Mouse (Mus musculus): ENCODE measurements around the gene Tmem50b. TPM values are rescaled to one million over a fixed set of nuclear protein-coding genes. Genes with fewer than 3 reads are reported as not detected.

Gene Tmem50b
- polyA plus RNA-seq, 1 experiment from 2014 or later = 32.7 TPM

DNA sequence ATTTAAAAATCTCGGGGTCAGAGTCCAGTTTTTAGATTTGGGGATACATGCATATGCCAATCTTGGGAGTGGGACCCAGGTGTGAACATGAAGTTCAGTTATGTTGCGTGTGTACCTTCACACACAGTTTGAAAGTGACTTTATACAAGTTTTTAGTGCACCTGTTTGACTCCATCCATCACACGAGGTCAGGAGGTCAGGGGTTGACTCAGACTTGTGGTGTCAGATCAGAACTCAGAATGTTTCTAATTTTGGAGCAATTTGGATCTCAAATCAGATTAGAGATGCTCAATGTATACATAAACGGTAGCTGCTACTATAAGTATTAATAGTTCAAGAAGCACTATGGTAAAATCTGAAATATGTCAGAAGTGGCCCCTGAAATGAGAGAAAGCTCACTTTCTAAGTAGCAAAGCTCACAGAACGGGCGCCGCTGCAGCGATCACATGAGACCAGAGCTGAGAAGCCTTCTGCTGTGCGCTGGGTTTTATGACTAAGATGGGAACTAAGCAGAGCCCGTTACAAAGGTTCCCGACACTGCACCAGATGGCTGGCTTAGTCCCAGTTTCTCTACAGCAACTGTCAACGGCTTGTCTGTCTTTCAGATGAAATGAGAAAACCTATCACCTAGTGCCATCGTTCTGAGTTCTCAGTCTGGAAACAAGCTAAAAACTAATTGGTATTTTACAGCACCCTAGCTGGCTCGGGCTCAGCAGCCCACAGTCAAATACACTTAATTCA lies 18.4 kb downstream of the Tmem50b start:
- Histone ChIP-seq H3K4me3 (no peak overlapping the region), H3K36me3 (replicated peaks) (peaks cover 34% of the 10 kb centered on the region), H3K9me3 (no peaks in the 10 kb centered on the region), H3K4me1 (peaks cover 8% of the 10 kb centered on the region), H3K27ac (no peak overlapping the region), H3K27me3 (ENCODE audit: poor library complexity, severe bottlenecking) (no peaks in the 10 kb centered on the region)
- DNase-seq (ENCODE audit: extremely low spot score, low spot score) = no peak
- 90% methylated on average over 14 of the region's 14 CpGs for WGBS

- H3K27me3 ChIP-seq (ENCODE audit: poor library complexity, severe bottlenecking) = no peaks in the 10 kb centered on the region
- peaks cover 22% of the 10 kb centered on the region for H3K36me3 ChIP-seq (replicated peaks)
- peaks cover 8% of the 10 kb centered on the region for H3K4me1 ChIP-seq
- no peaks in the 10 kb centered on the region for H3K9me3 ChIP-seq
- H3K27ac ChIP-seq = 0 out of 2 replicates have a peak overlapping the region, but pooled peaks have one; percentile 48
- DNase-seq (ENCODE audit: extremely low spot score, low spot score) = no peak
- no peak overlapping the region for H3K4me3 ChIP-seq
- WGBS = 71% methylated on average over 13 of the region's 13 CpGs
Observed at GRCm38 (mm10) chr16:91575151-91575550, 22.4 kb downstream of the Tmem50b start.

GRCm38 (mm10) chr16:91571105-91571504 lies 26.5 kb downstream of the Tmem50b start:
- WGBS = 82% methylated on average over 3 of the region's 3 CpGs
- Histone ChIP-seq H3K27ac (no peak overlapping the region), H3K9me3 (no peaks in the 10 kb centered on the region), H3K4me1 (peaks cover 11% of the 10 kb centered on the region), H3K27me3 (ENCODE audit: poor library complexity, severe bottlenecking) (no peaks in the 10 kb centered on the region), H3K36me3 (replicated peaks) (peaks cover 14% of the 10 kb centered on the region; the same call in 1 of the 2 replicates), H3K4me3 (no peak overlapping the region)
- no peak for DNase-seq (ENCODE audit: extremely low spot score, low spot score)

DNA sequence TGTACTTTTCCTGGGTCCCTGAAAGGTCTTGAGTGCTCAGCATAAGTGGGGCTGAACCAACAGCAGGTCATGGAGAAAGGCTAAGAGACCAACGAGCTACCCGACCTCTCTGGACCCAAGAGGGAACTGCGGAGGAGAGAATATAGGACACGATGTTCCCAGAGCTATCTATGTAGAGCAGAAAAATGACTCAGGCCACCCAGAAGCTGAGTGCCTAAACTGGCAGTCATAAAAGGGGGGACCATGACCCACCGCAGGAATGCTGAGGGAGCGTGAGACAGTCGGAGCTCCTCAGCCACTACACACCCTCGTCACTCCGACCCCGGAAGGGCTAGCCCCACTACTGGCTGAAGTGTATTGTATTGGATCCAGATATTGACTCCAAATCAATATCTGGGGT lies 28.6 kb downstream of the Tmem50b start:
- 0 out of 2 replicates have a peak, but pooled peaks cover 3% of the 10 kb centered on the region for H3K4me1 ChIP-seq

GRCm38 (mm10) chr16:91566002-91566401 lies 31.6 kb downstream of the Tmem50b start:
- Histone ChIP-seq H3K36me3 (replicated peaks) (peaks cover 34% of the 10 kb centered on the region), H3K9me3 (no peaks in the 10 kb centered on the region), H3K4me3 (no peak overlapping the region)

More for the DNA sequence above, 28.6 kb downstream of the Tmem50b start:
- no peak overlapping the region for H3K4me3 ChIP-seq
- H3K27ac ChIP-seq = no peak overlapping the region
- H3K36me3 ChIP-seq (replicated peaks) = peaks cover 11% of the 10 kb centered on the region
- DNase-seq (ENCODE audit: extremely low spot score, low spot score) = no peak
- H3K9me3 ChIP-seq = no peaks in the 10 kb centered on the region
- WGBS = 92% methylated on average over 10 of the region's 10 CpGs
- no peaks in the 10 kb centered on the region for H3K27me3 ChIP-seq (ENCODE audit: poor library complexity, severe bottlenecking)

DNA sequence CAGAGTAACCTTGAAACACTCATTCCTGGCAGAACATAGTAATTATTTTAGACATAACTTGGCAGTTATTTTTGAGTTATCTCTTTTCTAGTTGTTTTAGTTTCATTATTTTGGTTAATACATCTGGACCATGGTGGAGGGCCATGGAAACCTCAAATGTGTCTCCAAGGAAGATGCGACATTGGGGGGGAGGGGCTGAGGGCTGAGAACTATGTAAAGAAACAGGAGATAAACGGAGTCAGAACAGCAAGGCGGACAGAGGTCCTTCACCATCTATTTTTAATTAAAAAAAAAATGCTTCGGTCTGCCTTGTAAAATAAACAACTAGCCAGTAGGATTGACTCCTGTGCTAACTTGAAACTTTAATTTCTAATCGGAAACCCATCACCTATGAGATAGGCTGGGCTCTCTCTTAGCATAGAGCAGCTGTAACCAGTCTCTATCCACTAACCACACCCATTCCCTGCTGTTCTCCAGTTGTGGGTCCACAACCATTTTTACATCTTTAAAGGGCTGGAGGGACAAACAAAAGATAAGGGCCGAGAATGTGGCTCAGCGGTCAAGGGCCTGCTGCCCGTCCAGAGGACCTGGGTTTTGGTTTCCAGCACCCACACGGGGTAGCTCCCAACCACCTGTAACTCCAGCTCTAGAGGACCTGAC lies 32.2 kb downstream of the Tmem50b start:
- peaks cover 10% of the 10 kb centered on the region; the same call in 1 of the 2 replicates for H3K4me1 ChIP-seq
- H3K36me3 ChIP-seq (replicated peaks) = peaks cover 37% of the 10 kb centered on the region
- H3K27ac ChIP-seq = no peak overlapping the region
- no peak overlapping the region for H3K4me3 ChIP-seq
- DNase-seq (ENCODE audit: extremely low spot score, low spot score) = no peak
- no peaks in the 10 kb centered on the region for H3K27me3 ChIP-seq (ENCODE audit: poor library complexity, severe bottlenecking)
- 75% methylated on average over 9 of the region's 9 CpGs for WGBS
- no peaks in the 10 kb centered on the region for H3K9me3 ChIP-seq

More at GRCm38 (mm10) chr16:91566002-91566401, 31.6 kb downstream of the Tmem50b start:
- 95% methylated on average over 7 of the region's 7 CpGs for WGBS
- Histone ChIP-seq H3K4me1 (peaks cover 10% of the 10 kb centered on the region; the same call in 1 of the 2 replicates), H3K27ac (no peak overlapping the region), H3K27me3 (ENCODE audit: poor library complexity, severe bottlenecking) (no peaks in the 10 kb centered on the region)
- DNase-seq (ENCODE audit: extremely low spot score, low spot score) = no peak

GRCm38 (mm10) chr16:91564580-91565291 lies 32.9 kb downstream of the Tmem50b start:
- no peaks in the 10 kb centered on the region for H3K9me3 ChIP-seq
- H3K4me3 ChIP-seq = no peak overlapping the region
- no peak for DNase-seq (ENCODE audit: extremely low spot score, low spot score)
- H3K27me3 ChIP-seq (ENCODE audit: poor library complexity, severe bottlenecking) = no peaks in the 10 kb centered on the region
- WGBS = 90% methylated on average over 4 of the region's 4 CpGs
- peaks cover 42% of the 10 kb centered on the region for H3K36me3 ChIP-seq (replicated peaks)
- peaks cover 10% of the 10 kb centered on the region; the same call in 1 of the 2 replicates for H3K4me1 ChIP-seq
- H3K27ac ChIP-seq = no peak overlapping the region

DNA sequence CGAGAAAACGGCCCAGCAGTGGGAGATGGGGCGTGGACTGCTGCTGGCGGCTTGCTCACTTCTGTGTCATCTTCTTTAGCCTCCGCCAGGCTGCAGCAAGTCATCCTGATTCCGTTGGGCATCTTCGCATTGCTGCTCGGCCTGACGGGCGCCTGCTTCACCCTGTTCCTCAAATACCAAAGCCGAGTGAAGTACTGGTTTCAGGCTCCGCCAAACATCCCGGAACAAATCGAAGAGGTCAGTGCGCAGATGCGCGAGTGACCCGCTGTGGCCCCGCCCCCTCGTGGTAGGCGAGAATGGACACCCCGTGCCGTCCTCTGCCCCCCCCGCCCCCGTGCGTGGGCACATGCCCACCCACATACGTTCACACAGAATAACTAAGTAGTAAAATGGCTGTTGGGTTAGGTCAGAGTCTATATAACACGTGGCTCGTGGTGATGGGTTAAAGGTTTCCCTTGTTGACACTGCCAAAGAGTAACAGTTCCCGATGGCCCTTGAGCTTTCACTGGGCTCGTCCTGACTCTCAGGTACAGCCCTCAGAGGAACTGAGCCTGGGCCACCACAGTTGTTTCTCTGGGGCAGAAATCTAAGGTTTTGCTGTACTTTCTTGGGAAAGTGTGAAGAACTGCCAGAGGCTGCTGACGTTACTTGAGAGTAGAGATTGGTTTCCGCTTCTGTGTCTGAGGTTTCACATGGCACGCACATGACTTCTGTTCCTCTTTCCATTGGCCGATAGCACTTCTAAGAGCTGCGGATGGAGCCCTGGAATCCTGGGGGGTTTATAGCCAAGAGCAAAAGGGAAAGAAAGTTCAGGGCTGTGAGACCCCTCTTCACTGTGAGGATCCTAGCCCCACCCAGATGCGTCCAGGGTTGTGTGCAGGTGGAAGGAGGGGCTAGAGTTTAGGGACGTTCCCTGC lies 35.8 kb downstream of the Tmem50b start:
- Histone ChIP-seq H3K4me3 (peak overlapping the region; percentile 17), H3K9me3 (no peaks in the 10 kb centered on the region), H3K36me3 (replicated peaks) (peaks cover 59% of the 10 kb centered on the region), H3K27me3 (ENCODE audit: poor library complexity, severe bottlenecking) (no peaks in the 10 kb centered on the region), H3K27ac (no peak overlapping the region), H3K4me1 (peaks cover 12% of the 10 kb centered on the region; the same call in 1 of the 2 replicates)
- 71% methylated on average over 38 of the region's 38 CpGs for WGBS
- DNase-seq (ENCODE audit: extremely low spot score, low spot score) = no peak

DNA sequence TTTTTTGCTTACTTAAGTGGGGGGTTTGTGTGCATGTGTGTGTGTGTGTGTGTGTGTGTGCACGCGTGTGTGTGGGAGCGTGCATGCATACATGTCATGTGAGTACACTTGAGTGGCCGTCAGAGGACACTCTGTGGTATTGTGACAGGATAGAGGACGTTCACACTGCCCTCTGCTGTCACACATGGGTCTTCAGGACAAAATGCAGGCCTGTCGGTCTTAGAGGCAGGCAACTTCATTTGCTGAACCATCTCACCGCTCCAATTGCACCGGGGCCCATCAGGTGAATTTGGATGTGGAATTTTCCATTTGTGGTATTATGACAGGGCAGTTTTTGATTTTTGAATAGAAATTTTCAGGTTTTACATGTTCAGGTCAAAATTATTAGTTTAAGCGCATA lies 36.5 kb downstream of the Tmem50b start:
- Histone ChIP-seq H3K4me1 (peaks cover 11% of the 10 kb centered on the region; the same call in 1 of the 2 replicates), H3K9me3 (no peaks in the 10 kb centered on the region), H3K27ac (no peak overlapping the region), H3K4me3 (0 out of 2 replicates have a peak overlapping the region, but pooled peaks have one; percentile 17), H3K27me3 (ENCODE audit: poor library complexity, severe bottlenecking) (no peaks in the 10 kb centered on the region), H3K36me3 (replicated peaks) (peaks cover 59% of the 10 kb centered on the region)
- WGBS = 60% methylated on average over 9 of the region's 9 CpGs
- no peak for DNase-seq (ENCODE audit: extremely low spot score, low spot score)

GRCm38 (mm10) chr16:91557693-91558092 lies 39.9 kb downstream of the Tmem50b start:
- no peaks in the 10 kb centered on the region for H3K27me3 ChIP-seq (ENCODE audit: poor library complexity, severe bottlenecking)
- H3K4me3 ChIP-seq = no peak overlapping the region
- H3K36me3 ChIP-seq (replicated peaks) = peaks cover 53% of the 10 kb centered on the region
- H3K27ac ChIP-seq = no peak overlapping the region
- 91% methylated on average over 15 of the region's 15 CpGs for WGBS
- no peak for DNase-seq (ENCODE audit: extremely low spot score, low spot score)
- H3K4me1 ChIP-seq = peaks cover 27% of the 10 kb centered on the region
- H3K9me3 ChIP-seq = no peaks in the 10 kb centered on the region

GRCm38 (mm10) chr16:91557214-91557613 lies 40.4 kb downstream of the Tmem50b start:
- no peak for DNase-seq (ENCODE audit: extremely low spot score, low spot score)
- no peaks in the 10 kb centered on the region for H3K9me3 ChIP-seq

GRCm38 (mm10) chr16:91556659-91557058 lies 40.9 kb downstream of the Tmem50b start:
- H3K4me3 ChIP-seq = no peak overlapping the region
- no peaks in the 10 kb centered on the region for H3K27me3 ChIP-seq (ENCODE audit: poor library complexity, severe bottlenecking)
- DNase-seq (ENCODE audit: extremely low spot score, low spot score) = no peak
- WGBS = 88% methylated on average over 15 of the region's 15 CpGs
- H3K4me1 ChIP-seq = peaks cover 31% of the 10 kb centered on the region
- no peaks in the 10 kb centered on the region for H3K9me3 ChIP-seq
- peaks cover 43% of the 10 kb centered on the region for H3K36me3 ChIP-seq (replicated peaks)
- 0 out of 2 replicates have a peak overlapping the region, but pooled peaks have one; percentile 30 for H3K27ac ChIP-seq

More at GRCm38 (mm10) chr16:91557214-91557613, 40.4 kb downstream of the Tmem50b start:
- Histone ChIP-seq H3K4me3 (no peak overlapping the region), H3K36me3 (replicated peaks) (peaks cover 48% of the 10 kb centered on the region), H3K27me3 (ENCODE audit: poor library complexity, severe bottlenecking) (no peaks in the 10 kb centered on the region), H3K4me1 (peaks cover 28% of the 10 kb centered on the region), H3K27ac (0 out of 2 replicates have a peak overlapping the region, but pooled peaks have one; percentile 30)
- WGBS = 78% methylated on average over 7 of the region's 7 CpGs

Measured in forebrain, embryonic 10.5 days (tissue).